Mouse (Mus musculus): ENCODE data around the gene Ftsj3. TPM values are rescaled to one million over a fixed set of nuclear protein-coding genes. Genes with fewer than 3 reads are reported as not detected.

Gene Ftsj3
- total and polyA plus RNA-seq, 2 experiments, result 13.8 to 20.7 TPM

DNA sequence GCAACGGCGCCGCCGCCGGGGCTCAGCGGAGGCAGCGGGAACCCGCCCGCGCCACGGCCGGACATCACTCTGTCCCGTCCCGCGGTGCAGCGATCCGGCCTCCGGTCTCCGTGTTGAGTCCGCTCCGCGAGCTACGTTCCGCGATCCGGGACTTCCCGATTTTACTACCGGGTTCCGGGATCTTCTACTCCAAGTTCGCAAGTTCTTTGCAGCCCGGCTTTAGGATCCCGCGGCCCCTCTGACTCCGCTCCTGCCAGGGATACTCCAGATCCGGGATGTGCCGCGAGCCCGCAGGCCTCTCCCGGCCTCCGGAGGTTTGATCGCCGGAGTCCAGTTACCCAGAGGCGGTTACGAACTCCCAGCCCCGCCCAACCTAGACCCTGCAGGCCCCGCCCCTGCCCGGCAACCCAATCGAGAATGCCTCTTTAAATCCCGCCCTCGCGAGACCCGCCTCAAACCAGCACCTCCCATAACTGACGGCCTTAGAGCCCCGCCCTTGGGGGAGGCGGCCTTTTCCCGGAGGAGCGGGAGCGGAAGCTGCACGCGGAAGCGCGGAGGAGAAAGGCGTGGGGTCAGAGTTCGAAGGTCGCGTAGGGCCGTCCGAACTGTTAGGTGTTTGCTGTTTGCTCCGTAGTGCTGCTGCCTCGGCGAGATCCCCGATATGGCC, 16.9 kb upstream of the Ftsj3 start, which contains the start of gene Smarcd2:
Smarcd2 (minus strand) TSS at position 329 of the 667 bp plus-strand sequence.
- TF ChIP-seq CTCF (IDR thresholded peaks at IDR 0.05; ENCODE audit: low read depth, low read length) (no peak), POLR2A (IDR thresholded peaks at IDR 0.05; ENCODE audit: extremely low read depth, insufficient read depth, low read length) (peak; percentile 90)
- Histone ChIP-seq H3K27ac (replicated peaks; ENCODE audit: insufficient read depth, low read depth, low read length) (peak within 1 kb of the TSS; percentile 91), H3K27me3 (ENCODE audit: control insufficient read depth, insufficient read depth, low read length) (no peaks in the 10 kb centered on the region), H3K9ac (ENCODE audit: low read depth, low read length) (peak within 1 kb of the TSS; percentile 94), H3K4me1 (ENCODE audit: control insufficient read depth, insufficient read depth, low read length) (peaks cover 28% of the 10 kb centered on the region), H3K36me3 (ENCODE audit: control insufficient read depth, insufficient read depth, low read length) (no peaks in the 10 kb centered on the region), H3K4me3 (ENCODE audit: insufficient read depth, low read depth, low read length) (peak within 1 kb of the TSS; percentile 96), H3K79me2 (ENCODE audit: control insufficient read depth, insufficient read depth, low read length) (peaks cover 15% of the 10 kb centered on the region; the same call in 1 of the 2 replicates)
- under 1% methylated on average over 72 of the region's 72 CpGs for WGBS
- peak; percentile 94 for DNase-seq (ENCODE audit: extremely low read depth, low read depth, low spot score)

GRCm38 (mm10) chr11:106271794-106272643, 16.1 kb upstream of the Ftsj3 start:
- TF ChIP-seq POLR2A (IDR thresholded peaks at IDR 0.05; ENCODE audit: extremely low read depth, insufficient read depth, low read length), result no peak
- no peak for TF ChIP-seq CTCF (IDR thresholded peaks at IDR 0.05; ENCODE audit: low read depth, low read length)
- Histone ChIP-seq H3K9ac (ENCODE audit: low read depth, low read length) (peak overlapping the region; percentile 94), H3K4me3 (ENCODE audit: insufficient read depth, low read depth, low read length) (peak overlapping the region; percentile 96), H3K79me2 (ENCODE audit: control insufficient read depth, insufficient read depth, low read length) (peaks cover 15% of the 10 kb centered on the region; the same call in 1 of the 2 replicates), H3K27ac (replicated peaks; ENCODE audit: insufficient read depth, low read depth, low read length) (peak overlapping the region; percentile 91), H3K4me1 (ENCODE audit: control insufficient read depth, insufficient read depth, low read length) (peaks cover 32% of the 10 kb centered on the region), H3K27me3 (ENCODE audit: control insufficient read depth, insufficient read depth, low read length) (no peaks in the 10 kb centered on the region), H3K36me3 (ENCODE audit: control insufficient read depth, insufficient read depth, low read length) (peaks cover under 1% of the 10 kb centered on the region; the same call in 1 of the 2 replicates)
- WGBS, result under 1% methylated on average over 41 of the region's 41 CpGs
- DNase-seq (ENCODE audit: extremely low read depth, low read depth, low spot score), result no peak

DNA sequence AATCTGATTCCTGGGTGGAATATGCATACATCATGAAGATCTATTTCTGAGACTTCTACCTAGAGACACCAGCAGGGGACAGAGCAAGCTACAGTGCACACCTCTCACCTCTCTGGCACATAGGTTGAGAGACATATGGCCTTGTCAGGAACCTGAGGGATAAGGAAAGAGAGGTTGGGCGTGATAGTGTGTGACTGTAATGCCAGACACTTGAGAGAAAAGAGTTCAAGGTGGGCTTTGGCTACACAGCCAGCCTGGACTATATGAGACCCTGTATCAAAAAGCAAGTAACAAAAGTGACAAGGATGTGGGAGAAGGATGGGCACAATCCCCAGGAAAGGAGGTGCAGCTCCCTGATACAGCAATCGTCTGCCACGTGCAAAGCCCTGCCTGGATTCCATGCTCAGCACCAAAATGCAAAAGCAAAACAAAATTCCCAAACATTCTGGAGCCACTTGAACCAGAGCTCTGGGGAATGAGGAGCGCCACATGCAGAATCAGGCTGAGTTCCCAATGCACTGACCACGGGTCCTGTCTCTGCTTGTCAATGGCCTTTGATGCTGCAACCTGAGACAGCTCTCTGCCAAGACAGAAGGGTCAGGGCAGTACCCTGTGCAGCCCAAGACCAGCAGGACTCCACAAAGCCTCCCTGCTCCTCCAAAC, 15.4 kb upstream of the Ftsj3 start:
- Histone ChIP-seq H3K36me3 (ENCODE audit: control insufficient read depth, insufficient read depth, low read length) (peaks cover 8% of the 10 kb centered on the region), H3K4me1 (ENCODE audit: control insufficient read depth, insufficient read depth, low read length) (peaks cover 31% of the 10 kb centered on the region), H3K9ac (ENCODE audit: low read depth, low read length) (peak overlapping the region; percentile 94), H3K4me3 (ENCODE audit: insufficient read depth, low read depth, low read length) (peak overlapping the region; percentile 96), H3K79me2 (ENCODE audit: control insufficient read depth, insufficient read depth, low read length) (peaks cover 15% of the 10 kb centered on the region; the same call in 1 of the 2 replicates), H3K27me3 (ENCODE audit: control insufficient read depth, insufficient read depth, low read length) (no peaks in the 10 kb centered on the region), H3K27ac (replicated peaks; ENCODE audit: insufficient read depth, low read depth, low read length) (peak overlapping the region; percentile 91)
- 21% methylated on average over 5 of the region's 5 CpGs for WGBS
- peak; percentile 88 for DNase-seq (ENCODE audit: extremely low read depth, low read depth, low spot score)
- TF ChIP-seq CTCF (IDR thresholded peaks at IDR 0.05; ENCODE audit: low read depth, low read length) (no peak), POLR2A (IDR thresholded peaks at IDR 0.05; ENCODE audit: extremely low read depth, insufficient read depth, low read length) (peak; percentile 39; the same call in 1 of the 2 replicates)

GRCm38 (mm10) chr11:106269060-106269431, 13.2 kb upstream of the Ftsj3 start:
- peaks cover 15% of the 10 kb centered on the region; the same call in 1 of the 2 replicates for H3K79me2 ChIP-seq (ENCODE audit: control insufficient read depth, insufficient read depth, low read length)
- peak overlapping the region; percentile 48 for H3K27ac ChIP-seq (replicated peaks; ENCODE audit: insufficient read depth, low read depth, low read length)
- 31% methylated on average over 3 of the region's 3 CpGs for WGBS
- H3K4me3 ChIP-seq (ENCODE audit: insufficient read depth, low read depth, low read length), result no peak overlapping the region
- H3K27me3 ChIP-seq (ENCODE audit: control insufficient read depth, insufficient read depth, low read length), result no peaks in the 10 kb centered on the region
- no peak for DNase-seq (ENCODE audit: extremely low read depth, low read depth, low spot score)
- H3K36me3 ChIP-seq (ENCODE audit: control insufficient read depth, insufficient read depth, low read length), result peaks cover 27% of the 10 kb centered on the region
- H3K9ac ChIP-seq (ENCODE audit: low read depth, low read length), result 0 out of 2 replicates have a peak overlapping the region, but pooled peaks have one; percentile 9
- no peak for TF ChIP-seq POLR2A (IDR thresholded peaks at IDR 0.05; ENCODE audit: extremely low read depth, insufficient read depth, low read length)
- no peak for TF ChIP-seq CTCF (IDR thresholded peaks at IDR 0.05; ENCODE audit: low read depth, low read length)
- H3K4me1 ChIP-seq (ENCODE audit: control insufficient read depth, insufficient read depth, low read length), result peaks cover 26% of the 10 kb centered on the region

DNA sequence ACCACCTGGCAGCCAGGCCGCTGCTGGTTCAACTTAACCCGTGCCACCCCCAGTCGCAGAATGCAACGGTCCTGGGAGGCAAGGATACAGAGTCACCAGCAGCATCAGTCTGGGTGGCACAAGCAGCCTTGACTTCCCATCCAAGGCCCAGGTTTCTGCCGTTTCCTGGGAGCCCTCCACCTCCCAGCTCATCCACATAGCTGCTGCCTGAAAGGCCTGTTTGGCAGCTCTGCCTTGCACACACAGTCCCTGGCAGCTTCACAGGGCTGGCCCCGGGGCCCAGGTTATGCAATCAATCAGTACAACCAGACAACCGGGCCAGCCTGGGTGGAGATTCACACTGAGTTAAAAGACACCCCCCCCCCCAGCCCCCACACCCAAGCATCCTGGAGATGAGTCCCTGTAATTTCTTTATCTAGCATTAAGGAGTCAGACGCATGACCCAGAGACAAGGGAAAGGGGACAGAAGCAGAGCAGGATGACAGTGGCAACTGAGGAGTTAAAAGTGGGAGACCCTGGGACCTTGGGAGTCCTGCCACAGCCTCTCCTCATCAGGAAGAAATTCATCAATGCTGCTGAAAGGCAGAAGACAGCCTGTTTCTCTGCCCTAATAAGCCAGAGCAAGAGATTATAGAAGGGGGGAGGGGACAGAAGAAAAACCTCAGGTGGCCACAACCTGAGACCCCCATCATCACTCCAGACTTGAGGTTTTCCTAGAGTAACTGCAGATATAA, 12.6 kb upstream of the Ftsj3 start:
- peak; percentile 88 for DNase-seq (ENCODE audit: extremely low read depth, low read depth, low spot score)
- H3K27me3 ChIP-seq (ENCODE audit: control insufficient read depth, insufficient read depth, low read length), result no peaks in the 10 kb centered on the region
- no peak for TF ChIP-seq POLR2A (IDR thresholded peaks at IDR 0.05; ENCODE audit: extremely low read depth, insufficient read depth, low read length)
- no peak for TF ChIP-seq CTCF (IDR thresholded peaks at IDR 0.05; ENCODE audit: low read depth, low read length)
- peaks cover 26% of the 10 kb centered on the region for H3K4me1 ChIP-seq (ENCODE audit: control insufficient read depth, insufficient read depth, low read length)
- 18% methylated on average over 8 of the region's 8 CpGs for WGBS
- H3K79me2 ChIP-seq (ENCODE audit: control insufficient read depth, insufficient read depth, low read length), result peaks cover 15% of the 10 kb centered on the region; the same call in 1 of the 2 replicates
- H3K9ac ChIP-seq (ENCODE audit: low read depth, low read length), result peak overlapping the region; percentile 64
- H3K36me3 ChIP-seq (ENCODE audit: control insufficient read depth, insufficient read depth, low read length), result peaks cover 32% of the 10 kb centered on the region
- H3K27ac ChIP-seq (replicated peaks; ENCODE audit: insufficient read depth, low read depth, low read length), result peak overlapping the region; percentile 94
- H3K4me3 ChIP-seq (ENCODE audit: insufficient read depth, low read depth, low read length), result peak overlapping the region; percentile 47

Data from liver, adult 2 months (tissue).